Mouse (Mus musculus): ENCODE results near the gene Abcb8.

The Abcb8 gene

DNA sequence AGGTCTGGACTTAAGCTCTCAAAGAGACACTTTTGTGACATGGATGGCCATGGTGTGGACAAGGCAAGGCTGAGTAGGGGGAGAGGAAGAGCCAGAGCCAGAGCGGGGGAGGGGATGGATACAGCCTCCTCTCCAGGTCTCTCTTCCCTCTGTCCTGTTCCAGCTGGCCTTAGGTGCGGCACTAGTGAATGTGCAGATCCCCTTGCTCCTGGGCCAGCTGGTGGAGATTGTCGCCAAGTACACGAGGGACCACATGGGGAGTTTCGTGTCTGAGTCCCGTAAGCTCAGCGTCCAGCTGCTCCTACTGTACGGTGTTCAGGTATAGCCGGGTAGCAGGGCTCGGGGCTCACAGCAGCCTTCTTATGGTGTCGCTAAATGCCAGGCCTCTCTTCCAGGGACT lies 6.9 kb downstream of the Abcb8 start:
- no peak for DNase-seq

DNA sequence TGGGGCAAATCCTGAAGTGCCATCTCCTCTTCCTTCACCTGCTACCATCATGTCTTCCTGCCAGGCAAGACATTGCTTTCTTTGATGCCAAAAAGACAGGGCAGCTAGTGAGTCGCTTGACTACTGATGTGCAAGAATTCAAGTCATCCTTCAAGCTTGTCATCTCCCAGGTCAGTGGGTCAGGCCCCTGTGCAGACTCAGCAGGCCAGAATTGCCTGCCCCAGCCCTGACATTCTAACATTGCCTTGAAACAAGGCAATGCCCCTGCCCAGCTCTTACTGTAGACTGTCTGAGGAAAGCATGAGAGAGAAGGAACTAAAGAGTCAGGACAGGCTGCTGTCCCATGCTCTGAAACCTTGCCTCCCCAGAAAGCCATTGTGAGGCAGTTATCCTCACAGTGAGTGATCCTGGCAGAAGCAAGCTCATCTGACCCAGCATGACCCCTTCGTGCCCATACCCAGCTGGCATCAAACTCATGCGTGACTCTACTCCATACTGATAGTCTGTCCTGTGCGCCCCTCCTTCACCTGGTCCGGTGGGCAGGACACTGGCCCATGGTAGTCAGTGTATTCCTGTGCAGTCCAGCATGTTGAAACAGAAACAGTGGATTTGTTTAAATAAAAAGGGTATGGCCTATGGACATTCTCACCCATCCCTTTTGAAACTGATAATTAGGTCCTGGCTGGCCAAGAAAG lies 7.6 kb downstream of the Abcb8 start:
- DNase-seq, result no peak

DNA sequence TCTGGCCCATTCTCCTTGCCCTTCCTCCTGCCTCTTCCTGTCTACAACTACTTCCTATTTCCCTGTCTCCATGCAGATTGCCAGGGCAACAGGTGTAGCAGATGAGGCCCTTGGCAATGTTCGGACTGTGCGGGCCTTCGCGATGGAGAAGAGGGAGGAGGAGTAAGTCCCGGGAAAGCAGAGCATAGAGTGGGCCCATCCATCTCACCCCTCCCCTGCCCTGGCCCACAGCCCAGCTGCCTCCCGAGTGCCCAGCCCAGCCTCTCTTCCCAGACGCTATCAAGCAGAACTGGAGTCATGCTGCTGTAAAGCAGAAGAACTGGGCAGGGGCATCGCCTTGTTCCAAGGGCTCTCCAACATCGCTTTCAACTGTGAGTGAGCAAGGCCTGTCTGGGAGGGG lies 8.5 kb downstream of the Abcb8 start:
- no peak for DNase-seq

DNA sequence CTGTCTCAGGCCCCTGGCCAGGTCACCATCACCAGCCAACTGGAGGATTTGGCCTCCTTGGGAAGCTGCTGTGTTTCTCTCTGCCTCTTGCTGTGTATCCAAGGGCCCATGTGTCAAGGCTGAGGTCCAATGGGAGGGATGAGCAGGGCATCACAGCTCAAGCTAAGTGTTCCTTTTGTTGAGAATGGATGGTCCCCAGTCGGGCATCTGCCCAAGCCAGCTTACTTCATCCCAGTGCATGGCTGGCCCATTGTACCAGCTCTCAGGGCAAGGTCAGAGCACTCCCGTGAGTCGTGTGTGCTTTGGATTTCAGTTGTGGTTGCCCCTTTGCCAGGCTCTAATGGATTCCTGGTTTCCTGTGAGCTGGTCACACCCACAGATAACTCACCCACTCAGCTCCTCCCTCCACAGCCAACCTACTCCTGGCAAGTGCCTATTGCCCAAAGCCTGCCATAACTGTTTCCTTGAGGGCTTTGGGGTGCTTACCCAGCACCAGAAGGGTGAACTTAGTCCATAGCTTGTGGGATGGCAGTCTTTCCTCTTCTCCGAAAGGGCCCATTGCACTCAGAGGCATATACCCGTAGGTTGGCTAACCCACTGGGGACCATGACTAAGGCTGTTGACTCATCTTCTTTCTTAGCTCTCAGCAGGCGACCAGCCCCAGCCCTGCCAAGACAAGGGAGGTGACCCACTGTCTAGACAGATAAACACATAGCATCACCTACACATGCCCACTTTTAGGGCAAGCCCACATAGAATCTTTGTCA lies 11.3 kb downstream of the Abcb8 start:
- no peak for DNase-seq

DNA sequence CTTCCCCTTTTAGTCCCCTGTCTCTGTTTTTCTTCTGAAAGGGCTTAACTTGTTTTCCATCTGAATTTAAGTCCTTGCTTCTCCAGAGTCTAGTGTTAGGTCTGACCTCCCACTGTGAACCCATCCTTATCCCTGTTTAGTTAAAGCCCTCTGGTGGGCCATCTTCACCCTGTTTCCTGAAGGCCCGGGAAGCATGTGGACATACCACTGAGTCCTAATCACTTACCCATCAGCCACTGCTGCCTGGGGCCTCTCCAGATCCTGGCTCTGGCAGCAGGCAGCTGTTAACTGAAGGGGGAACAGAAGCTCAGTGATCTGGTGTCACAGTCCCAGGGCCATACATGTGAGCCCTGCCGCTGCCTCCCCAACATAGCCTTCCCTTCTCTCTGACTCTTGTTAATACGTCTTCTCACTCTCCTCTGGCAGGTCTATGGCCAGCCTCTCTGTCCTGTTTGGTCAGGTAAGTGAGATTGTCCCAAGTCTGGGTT lies 12.0 kb downstream of the Abcb8 start:
- DNase-seq, result no peak

DNA sequence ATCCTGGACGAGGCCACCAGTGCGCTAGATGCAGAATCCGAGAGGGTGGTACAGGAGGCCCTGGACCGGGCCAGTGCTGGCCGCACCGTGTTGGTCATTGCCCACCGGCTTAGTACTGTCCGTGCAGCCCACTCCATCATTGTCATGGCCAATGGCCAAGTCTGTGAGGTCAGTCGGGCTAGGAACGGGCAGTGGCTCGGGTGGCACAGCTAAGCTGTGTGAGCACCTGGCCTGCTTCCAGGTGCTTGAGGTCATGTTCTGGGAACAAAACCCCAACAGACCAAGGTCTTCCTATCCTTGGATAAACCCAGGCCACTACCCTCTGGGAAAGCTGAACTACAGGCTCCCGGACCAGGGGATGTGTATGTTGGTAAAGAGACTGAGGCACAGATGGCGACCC lies 15.2 kb downstream of the Abcb8 start:
- DNase-seq, result no peak

DNA sequence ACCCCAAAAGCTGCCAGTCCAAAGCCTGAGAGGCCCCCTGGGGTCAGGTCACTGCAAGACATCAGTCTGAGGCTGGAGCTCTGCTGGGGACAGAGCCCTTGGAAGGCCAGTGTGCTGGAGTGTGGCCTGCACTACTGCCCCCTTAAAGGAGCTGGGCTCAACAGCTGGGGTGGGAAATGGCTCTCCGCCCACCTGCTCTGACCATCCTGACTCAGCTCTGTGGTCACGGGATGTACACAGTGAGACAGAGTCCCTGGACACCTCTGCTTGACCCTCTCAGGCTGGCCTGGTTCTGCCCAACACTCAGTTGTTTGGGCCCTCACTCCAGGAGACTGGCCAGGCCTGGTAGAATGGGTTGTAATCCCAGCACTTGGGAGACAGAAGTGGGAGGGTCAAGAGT lies 16.0 kb downstream of the Abcb8 start:
- no peak for DNase-seq

DNA sequence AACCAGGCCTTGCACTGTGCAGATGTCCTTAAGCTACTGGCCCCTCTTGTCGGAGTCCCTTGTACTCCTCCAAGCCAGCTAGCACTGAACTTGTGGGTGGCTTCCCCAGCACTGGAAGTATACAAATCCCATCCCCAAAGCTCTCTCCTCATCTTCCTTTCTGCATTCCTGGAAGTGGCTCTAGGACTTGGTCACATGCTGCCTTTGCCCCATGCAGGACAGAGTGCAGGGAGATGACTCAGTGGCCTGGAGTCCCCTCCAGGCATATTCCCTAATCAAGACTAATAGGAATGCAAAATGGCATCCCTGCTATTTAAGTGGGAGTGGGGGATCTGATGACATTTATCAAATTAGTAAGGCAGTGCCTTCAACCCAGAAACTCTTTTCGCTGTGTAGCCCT lies 18.6 kb downstream of the Abcb8 start:
- no peak for DNase-seq

DNA sequence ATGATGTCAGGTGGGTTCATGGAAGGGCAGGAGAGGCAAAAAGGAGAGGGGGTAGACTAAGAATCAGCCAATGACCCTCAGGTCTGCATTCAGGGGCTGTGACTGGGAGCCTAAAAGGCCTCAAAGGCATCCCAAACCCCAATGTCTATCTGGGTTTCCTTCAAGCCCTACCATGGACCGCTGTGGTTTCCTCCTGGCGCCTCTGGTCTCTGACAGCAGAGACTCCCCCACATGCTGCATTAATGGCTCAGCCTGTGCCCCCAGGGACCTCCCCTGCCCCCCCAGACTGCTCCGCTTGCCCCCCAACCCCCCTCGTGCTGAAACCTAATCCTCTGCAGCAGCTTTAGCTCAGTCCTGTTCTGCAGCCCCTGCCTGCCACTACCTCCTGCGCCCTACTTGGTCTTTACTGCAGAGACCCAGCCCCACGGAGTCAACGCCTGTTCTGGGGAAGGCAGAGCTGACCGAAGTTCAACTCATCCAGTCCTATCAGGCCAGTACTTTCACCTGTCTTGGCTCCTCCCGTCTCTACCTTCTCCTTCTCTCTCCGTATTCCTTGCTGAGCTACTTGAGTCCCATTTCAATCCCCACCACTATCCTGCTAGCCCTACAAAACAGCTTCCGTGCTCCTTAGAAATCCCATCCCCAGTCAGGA lies 19.7 kb downstream of the Abcb8 start, which contains the start of gene Asic3:
Asic3 (plus strand) TSS at position 351 of the 652 bp plus-strand sequence.
- DNase-seq, result no peak

DNA sequence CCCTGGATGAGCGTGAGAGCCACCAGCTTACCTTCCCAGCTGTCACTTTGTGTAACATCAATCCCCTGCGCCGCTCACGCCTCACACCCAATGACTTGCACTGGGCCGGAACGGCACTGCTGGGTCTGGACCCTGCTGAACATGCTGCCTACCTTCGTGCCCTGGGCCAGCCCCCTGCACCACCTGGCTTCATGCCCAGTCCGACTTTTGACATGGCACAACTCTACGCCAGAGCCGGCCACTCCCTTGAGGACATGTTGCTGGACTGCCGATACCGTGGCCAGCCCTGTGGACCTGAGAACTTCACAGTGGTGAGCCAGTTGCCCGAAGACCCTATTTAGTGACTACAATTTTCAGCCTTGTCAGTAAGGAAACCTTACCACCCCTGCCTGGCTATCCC lies 20.5 kb downstream of the Abcb8 start:
- no peak for DNase-seq

DNA sequence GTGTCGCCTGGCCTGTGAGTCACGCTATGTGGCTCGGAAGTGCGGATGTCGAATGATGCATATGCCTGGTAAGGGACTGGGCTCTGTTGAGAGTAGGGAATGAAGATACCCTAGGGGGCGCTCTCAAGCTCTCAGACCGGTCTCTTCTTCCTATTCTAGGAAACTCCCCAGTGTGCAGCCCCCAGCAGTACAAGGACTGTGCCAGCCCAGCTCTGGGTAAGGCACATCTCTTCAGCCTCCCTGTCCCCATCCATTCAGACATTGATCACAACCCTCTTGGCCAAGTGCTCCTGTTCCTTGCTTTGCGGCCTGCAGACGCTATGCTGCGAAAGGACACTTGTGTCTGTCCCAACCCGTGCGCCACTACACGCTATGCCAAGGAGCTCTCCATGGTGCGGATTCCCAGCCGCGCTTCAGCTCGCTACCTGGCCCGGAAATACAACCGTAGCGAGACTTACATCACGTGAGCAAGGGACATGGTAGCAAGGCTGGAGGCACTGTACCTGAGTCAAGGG lies 22.8 kb downstream of the Abcb8 start:
- peak; percentile 74 for DNase-seq

DNA sequence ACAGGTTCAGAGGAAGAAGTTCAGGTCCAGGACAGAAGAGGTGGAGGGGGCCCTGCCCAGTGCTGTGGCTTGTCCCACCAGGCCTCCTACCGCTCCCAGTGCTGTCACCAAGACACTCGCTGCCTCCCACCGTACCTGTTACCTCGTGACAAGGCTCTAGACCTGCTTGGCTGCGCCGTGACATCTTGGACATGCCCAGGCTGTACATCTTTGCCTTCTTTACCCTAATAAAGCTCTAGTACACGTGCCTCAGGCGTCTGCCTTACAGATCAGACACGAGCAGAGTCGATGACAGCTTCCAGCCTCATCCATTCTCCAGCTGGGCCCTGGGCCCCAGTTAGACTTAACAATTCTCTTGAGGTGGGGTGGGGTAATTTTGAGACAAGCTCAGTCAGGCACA lies 24.1 kb downstream of the Abcb8 start:
- DNase-seq, result no peak

DNA sequence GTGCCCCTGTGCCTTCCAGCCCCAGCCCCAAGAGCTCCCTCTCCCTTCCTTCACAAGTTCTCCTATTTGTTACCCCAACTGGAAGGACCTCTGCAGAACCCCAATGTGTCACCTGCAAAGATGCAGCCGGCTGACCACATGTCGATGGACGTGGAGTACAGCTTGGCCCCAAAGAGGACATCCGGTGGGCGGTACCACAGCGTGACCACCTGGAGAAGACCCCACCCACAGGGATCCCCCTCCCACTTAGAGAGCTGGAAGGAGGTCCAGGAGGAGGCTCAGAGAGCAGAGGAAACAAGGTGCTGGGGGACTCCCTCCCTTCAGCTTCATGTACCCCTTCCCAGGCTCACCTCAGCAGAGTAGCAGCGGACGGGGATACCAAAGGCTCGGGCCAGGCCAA lies 26.9 kb downstream of the Abcb8 start:
- DNase-seq, result no peak

DNA sequence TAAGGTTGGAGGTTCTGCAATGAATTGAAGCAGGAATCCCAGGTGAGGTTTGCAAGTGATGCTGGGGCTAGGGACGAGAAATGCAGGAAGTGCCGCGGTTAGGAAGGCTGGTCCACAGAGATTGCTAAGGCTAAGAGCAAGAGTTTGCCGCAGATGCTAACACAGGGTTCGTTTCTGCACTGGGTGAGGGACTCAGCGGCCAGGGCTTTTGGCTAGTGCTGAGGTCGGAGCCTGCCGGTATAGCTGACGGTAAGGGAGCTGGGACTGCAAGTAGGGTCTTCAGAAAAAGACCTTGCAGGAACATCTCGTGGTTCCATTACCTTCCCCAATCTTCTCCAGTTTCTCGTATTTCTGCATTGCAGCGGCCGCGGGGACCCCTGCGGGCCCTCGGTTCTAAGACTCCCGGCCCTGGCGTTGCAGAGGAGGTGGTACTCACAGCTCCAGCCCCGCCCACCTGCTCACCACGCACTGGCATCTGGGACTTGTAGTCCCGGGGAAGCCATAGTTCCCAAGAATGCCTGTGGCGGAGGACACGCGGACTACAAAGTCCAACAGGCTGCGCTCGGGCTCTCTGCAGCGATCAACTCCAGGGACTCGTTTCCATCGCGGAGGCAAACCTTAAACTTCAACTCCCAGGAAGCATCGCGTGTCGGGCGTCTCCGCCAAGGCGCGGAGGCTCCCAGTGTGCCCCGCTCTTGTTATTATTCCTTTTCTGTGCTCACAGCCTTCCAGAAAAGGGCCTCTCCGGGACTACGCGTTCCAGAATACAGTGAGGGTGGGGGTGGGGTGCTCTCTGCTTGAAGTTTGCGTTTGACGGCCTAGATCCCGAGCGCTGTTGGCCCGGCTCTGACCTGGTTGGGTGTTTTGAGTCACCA lies 29.9 kb downstream of the Abcb8 start, which contains the start of the genes Cdk5 and Slc4a2:
Cdk5 (minus strand) TSS at position 402 of the 875 bp plus-strand sequence.
Slc4a2 (plus strand) TSS at position 709 of the 875 bp plus-strand sequence.
- DNase-seq, result peak; percentile 98

DNA sequence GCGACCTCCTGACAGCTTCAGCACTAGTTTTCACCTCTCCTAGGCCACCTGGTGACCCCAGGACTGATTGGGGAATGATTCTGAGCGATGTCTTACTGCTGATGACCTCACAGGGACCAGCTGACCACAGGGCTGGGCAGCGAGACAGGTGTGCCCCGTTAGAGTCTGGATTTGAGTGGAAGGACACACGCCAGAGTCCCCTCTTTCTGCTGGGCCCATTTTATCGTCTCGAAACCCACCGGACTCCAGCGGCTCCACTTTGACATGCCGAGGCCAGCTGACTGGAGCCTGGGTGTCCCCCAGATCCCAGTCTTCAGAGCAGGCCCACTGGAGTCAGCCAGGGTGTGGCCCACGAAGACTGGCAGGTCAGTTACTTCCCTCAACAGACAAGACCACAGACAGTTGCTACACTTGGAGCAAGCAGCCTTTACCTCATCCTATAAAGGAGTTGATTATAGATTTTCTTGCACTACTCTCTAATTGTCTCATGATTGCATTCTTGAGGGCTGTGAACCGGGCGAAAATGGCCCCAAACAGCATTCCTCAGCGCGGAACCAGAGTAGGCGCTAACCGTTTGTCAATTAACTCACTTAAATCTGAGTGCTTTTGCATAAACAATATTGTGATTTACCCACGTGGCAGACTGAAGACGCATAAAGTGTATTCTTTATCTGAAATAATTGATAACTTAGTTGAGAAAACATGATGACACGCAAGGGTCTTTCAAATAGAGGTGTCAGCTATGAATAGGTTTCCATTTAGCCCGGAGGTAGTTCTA lies 30.7 kb downstream of the Abcb8 start:
- peak; percentile 66 for DNase-seq

DNA sequence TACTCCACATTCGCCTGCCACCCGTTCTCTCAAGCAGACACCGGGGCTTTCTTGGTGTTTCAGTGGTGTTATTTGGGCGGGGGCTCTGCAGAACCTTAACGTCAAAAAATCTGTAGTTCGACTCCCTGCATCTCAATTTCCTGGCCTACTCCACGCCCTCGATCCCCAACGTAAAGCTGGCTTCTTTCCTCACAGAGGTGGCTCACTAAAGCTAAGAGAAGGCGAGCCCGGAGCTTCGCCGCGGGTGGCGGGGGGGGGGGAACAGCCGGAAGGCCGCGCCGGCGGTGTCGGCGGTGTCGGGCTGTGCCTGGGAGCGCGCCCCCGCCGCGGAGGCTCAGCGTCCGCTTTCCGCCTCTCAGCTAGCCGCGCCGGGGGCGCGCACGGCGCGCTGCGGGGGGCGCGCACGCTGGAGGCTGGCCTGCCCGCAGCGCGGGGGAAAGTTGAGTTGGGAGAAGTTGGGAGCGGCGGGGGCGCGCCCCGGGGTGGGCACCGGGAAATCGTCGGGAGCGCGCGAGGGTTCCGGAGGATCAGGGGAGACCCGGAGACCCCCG lies 31.5 kb downstream of the Abcb8 start:
- peak; percentile 72 for DNase-seq

DNA sequence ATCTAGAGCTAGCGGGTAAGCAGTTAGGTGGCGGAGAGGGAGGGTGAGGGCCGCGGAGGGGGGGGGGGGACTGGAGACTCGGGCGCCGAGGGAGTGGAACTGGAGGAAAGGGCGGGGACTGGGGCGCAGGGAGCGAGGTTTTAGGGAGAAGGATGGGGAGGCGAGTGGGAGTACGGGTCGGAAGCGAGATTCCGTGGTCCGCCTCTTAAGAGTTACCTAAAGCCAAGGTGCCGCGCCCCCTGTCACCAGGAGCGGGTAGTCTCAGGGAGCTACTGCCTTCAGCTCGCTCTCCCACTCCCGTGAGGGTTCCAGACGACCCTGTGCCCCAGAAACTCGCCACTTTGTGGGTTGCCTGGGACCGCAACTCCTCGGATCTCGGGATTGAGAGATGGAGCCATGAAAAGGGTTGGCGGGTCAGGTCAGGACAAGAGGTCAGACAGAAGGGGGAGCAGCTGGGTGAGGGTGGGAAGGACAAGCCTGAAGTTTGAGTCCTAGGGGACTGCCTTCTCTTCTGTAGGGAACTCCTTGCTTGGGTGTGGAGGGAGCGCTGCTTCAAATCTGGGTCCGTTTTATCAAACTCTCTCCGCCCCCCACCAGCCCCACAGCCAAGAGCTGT lies 32.1 kb downstream of the Abcb8 start:
- no peak for DNase-seq

DNA sequence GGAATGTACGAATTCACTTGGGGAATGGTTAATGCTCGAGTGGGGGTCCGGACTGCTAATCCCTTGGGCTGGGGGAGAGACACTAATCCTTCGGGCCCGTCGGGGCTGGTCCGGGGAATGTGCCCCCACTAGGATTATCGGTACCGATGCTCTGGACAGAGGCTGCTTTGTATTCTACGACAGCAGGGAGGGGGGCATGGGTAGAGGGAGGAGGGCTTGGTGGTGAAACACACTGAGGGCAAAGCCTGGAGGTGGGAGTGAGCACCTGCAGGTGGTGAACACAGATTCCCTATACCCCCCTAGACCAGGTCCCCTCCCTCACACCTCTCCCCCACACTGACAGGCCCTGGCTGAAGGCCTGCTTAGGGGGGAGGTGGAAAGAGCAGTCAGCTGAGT lies 32.6 kb downstream of the Abcb8 start:
- DNase-seq, result no peak

DNA sequence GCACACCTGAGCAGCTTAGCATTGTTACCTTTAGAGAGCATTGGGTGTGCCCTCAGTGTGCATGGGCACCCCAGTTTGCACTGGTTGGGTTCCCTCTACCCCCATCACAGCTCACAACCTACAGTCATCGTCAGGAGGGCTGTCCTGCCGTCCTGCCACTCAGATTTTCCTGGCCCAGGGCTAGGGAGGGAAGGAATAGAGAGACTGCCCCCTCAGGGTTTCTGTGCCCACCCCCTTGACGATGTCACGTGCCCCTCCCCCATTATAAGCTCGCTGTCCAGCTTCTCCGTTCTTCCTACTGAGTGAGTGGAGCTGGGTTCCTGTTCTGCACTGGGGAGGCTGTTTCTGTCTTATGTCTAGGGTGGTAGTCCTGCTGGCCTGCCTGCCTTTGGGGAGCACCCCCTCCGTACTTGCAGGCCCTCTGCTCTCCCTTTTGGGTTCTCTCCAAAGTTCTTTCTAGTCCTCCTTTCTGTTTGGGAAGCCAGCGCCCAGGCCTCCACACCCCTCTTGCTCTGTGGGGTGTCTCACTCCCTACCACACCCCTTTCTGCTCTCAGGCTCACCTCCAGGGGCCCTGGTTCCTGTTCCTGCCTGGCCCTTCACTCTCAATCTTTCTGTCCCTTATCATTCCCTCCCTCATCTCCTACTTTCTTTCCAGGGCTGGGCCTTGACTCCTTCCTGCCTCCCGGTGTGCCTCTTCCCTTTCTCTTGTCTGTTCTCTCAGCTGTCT lies 33.3 kb downstream of the Abcb8 start:
- DNase-seq, result no peak

DNA sequence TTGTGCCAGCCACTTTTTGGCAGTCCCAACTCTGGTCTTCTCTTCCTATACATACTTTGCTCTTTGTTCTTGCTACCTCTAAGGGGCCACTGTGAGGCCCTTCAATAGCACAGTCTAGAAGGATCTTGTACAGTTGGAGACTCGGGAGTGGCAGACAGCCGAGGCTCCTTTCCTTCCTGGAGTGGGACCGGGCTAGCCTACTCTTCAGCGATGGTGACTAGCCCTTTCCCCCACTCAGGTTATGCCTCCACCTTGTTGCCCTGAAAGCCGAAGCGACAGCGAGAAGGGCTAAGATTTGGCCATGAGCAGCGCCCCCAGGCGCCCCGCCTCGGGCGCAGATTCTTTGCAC lies 33.8 kb downstream of the Abcb8 start:
- DNase-seq, result no peak
